Mouse (Mus musculus): ENCODE measurements around the gene Dcx.

- TF ChIP-seq CTCF (IDR thresholded peaks at IDR 0.05; ENCODE audit: control insufficient read depth, insufficient read depth, insufficient replicate concordance, low read depth, low read length) (no peak), POLR2A (IDR thresholded peaks at IDR 0.05; ENCODE audit: control insufficient read depth, low read depth, low read length) (no peak)
Measured at GRCm38 (mm10) chrX:143932530-143932929, 581 bp downstream of the Dcx start.
